Mouse (Mus musculus) right cerebral cortex, adult 2 months (tissue): ENCODE results near the gene Rpl18.

Experiments
- DNase-seq, 2 experiments: peaks; one replicate each; pipeline ENCODE4 v3.0.0; 2021 to 2022; ENCODE audit warnings: low spot score in 2 of 2

Rpl18 gene

DNA sequence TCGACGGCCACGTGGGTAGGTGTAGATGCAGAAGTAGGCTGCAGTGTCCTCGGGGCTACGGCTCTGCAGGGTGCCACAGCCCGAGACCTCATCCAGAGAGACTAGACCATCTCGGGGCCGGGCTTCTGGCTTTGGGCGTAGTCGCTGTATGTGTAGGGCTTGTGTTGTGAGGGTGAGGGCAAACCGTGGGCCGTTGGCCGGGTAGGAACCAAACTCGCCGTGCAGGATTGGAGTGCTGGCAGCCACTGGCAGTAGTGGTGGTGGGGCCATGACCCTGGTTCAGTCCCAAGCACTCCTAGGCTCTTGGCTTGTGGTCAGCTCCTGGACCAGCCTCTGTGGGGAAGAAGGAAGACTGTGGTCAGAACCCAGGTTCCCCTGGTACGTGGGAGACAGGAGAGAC lies 1.9 kb upstream of the Rpl18 start:
- DNase-seq: no peak

DNA sequence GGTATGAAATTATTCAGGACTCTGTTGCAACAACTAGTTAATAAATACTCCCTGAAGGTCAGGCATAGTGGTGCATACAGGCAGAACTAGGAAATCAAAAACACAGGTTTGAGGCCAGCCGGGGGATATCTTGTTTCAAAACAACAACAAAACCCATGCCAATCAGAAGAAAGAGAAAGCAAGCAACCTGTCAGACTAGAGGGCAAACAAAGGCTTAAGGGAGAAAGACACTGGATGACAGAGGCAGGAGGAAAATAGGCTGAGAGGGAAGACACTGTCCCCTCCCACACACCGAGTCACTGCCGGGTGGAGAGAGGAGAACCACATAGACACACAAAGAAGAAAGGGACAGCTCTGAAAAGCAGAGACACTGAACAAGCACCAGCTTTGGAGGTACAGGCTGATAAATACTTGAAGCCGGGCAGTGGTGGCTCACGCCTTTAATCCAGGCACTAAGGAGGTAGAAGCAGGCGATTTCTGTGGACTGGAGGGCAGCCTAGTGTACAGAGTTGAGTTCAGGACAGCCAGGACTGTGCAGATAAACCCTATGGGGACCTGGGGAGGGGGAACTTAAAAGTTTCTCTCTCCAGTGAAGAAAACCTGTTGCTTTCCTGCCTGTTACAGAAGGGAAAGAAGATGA lies 1.3 kb upstream of the Rpl18 start:
- DNase-seq: no peak

DNA sequence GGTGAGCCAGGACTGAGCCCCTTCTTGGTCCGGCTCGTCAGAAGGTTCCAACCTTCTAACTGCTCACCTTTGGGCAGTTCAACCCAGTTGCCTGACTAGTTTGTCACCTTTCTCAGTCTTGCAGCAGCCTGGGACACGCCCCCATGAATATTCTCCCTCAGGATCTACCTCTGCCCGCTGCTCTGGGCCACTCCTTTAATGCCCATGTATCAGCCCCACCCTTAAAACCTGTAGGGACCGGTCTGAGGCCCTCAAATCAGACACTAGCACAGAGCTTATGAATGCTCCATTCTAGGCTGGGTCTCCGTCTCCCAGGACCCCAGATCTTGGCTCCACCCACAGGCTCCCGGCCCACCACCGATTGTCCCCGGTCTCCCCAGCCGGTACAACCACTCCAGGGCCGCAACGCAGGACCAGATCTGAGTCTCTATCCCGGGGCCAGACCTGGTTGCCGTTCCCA lies 597 bp upstream of the Rpl18 start:
- no peak for DNase-seq

DNA sequence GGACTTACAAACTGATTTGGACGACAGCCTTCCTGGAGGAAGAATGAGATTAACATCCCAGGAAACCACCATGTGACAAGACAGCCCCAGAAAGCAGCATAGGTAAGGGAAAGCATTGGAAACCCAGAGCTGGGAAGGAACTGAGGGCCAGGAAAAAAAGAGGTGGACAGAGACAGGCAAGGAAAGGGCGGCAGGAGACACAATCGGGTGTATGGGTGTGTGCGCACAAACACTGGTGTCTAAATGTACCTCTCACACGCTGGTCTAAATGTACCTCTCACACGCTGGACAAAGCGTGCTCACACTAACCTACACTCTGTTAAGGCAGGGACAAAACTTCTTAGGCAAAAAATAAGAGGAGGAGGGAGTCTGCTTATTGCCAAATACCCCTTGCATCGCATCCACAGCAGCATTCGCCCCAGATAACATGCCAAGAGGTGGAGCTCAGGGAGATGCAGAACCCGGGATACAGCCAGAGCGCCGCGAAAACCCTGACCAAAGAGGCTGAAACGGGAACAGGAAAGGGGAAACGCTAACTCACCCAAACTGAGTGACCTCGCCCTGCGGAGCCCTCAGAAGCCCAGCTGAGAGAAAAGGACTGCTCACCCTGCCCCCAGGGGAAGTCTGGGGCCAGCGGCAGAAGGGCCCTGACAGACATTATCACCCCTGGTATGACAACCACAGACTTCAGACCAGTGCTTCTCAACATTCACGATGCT lies 643 bp downstream of the Rpl18 start:
- no peak for DNase-seq

DNA sequence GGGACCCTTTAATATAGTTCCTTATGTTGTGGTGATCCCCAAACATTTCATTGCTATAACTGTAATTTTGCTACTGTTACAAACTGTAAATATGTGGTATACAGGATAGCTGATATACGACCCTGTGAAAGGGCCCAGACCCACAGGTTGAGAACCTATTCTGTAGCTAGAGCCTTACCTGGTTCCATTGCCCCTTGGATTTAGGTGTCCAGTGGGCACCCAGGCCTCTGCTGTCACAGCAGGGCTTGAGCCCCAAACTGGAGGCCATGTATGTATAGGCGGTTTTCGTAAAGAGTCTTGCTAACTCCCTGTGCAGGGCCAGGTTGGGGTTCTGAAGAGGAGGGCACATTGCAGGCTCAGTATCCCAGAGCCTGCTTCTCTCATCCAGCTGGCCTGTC lies 1.2 kb downstream of the Rpl18 start:
- no peak for DNase-seq

DNA sequence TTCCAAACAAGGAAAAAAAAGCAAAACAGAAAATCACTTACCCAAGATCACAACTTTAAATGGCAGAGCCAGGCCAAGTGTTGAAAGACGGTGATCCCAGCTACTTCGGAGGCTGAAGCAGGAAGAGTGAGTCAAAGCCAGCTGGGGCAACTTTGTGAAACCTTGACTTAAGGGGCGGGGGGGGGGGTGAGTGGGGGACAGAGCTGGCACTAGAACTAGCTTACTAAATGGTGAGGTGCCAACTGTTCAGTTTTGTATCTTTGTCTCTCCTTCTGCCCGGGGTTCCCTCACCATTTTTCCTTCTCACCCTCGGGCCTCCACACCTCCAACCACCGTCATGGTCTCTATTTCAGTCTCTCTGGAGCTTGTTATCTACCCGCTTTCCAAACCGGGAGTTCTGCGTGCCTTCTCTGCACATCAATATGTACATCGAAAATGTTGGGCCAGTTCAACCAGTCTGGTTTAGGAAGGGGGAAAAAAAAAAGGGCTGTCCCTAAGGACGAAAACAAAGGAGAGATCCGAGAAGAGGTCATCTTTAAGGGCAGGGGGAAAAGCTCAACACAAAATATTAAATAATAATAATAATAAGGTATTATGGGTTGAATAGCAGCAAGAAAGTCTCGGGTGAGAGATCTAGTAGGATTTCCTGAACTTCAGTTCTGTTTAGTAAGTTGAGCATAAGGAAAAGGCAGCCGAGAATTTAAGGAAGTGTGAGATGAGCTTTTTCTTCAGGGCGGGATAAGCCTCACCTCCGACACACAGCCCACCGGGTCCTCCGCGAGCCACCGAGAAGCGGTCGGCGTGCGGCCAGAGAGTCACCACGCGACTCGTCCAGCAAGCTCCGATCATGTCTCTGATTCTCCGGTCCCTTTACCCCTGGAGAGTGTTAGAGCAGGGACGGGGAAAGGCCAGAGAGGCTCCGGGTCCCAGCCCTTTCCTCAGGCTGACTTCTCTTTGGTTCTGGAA lies 2.0 kb downstream of the Rpl18 start:
- no peak for DNase-seq

DNA sequence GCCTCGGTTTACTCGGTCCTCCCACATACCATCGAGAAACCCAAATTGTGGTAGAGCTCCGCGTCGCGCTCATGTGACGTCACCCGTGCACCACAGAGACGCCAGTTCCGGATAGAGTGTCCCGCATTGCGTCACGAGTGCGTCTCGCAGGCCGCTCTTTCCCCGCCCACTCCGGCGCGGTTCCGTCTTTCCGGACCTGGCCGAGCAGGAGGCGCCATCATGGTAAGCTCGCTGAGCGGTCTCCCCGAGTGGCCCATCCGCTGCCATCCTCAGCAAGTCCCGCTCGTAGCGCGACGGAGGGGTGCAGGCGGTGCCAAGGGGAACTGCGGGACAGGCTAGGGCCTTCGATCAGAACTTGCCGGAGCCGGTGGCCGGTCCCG lies 2.7 kb downstream of the Rpl18 start, which contains the start of gene Sphk2:
Sphk2 (minus strand) TSS at position 85 of the 380 bp plus-strand sequence.
- peak; percentile 99 to 100 for DNase-seq

DNA sequence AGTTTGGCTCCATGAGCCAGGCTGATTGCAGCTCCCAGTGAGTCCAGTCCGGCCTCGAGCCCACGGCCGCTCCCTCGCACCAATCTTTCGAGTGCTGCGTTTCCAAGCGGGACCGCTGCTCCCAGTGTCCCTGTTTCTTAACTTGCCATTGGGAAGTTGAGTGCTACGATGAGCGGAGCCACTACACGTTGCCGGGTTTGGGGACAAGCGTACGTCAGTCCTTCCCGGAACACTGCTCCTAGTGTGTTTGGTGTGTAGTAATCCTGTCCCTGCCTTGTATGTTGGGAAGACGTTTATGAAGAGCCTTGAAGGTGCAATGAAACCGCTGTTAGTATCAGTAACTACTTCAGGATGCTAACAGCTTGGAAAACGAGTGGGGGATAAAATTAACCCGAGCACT lies 3.1 kb downstream of the Rpl18 start:
- no peak for DNase-seq

DNA sequence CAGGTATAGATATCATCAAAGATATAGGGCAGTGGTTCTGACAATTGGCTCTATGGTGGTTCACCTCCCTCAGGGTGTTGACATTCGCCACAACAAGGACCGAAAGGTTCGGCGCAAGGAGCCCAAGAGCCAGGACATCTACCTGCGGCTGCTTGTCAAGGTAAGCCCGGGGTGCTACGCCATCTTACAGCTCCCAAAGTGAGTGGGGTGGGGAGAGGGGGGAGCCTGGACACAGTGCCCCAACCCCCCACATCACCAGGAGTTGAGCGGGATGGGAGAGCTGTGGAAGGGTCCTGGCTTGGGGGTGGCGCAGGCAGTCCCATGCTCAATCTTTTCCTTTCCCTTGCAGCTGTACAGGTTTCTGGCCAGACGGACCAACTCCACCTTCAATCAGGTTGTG lies 3.9 kb downstream of the Rpl18 start:
- DNase-seq: no peak

DNA sequence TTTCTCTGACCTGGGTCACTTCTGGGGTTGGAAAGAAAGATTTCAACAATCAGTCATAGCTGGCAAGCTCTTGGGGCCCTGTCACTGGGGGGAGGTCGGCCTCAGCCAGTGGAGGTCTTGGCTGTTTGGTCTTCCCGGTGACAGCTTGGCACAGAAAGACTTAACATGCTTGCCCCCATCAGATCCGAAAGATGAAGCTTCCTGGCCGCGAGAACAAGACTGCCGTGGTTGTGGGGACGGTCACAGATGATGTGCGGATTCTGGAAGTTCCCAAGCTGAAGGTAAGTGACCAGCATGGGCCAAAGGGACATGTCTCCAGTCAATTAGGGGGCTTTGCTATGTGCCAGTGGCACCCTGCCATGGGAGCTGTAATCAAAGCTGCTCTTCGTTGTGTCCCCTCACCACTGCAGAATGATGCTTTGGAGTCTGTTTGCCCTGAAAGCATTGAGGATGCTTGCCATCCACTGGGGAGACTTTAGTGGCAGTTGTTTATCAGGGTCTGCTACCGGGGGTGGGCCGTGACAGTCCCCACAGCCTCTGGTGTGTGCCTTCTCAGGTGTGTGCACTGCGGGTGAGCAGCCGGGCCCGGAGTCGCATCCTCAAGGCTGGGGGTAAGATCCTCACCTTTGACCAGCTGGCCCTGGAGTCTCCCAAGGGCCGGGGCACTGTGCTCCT lies 4.6 kb downstream of the Rpl18 start:
- DNase-seq: no peak

DNA sequence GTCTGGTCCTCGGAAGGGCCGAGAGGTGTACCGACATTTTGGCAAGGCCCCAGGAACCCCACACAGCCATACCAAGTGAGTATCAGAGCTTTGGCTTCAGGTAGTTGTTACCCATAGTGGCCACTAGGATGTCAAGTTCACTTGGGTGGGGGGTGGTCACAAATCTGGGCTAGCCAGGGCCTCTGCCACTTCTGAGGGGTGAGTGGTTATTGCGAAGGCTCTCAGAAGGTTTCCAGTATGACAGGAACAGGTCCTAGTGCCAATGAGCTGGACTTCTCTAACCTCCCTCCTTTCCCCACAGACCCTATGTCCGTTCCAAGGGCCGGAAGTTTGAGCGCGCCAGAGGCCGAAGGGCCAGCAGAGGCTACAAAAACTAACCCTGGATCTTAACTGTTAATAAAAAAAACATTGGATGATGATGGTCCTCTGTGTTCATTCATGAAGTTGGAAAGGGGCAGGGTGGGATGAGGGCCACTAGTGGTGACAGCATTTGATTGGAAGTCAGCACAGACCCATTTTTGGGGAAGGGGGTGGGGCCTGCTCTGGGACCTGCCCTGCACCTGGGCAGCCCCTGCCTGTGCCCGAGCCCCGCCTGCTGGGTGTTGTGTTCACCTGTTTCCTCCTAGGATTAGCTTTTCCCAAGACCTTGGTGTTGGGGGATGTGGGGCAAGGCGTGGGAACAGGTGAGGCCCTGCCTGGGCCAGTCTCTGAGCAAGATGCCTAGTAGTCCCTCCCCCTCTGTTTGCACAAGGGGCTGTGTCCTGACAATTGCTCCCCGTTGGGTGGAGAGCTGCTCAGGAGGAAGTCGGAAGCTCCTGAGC lies 5.4 kb downstream of the Rpl18 start, which contains the start of gene Fam83e:
Fam83e (plus strand) TSS at position 800 of the 821 bp plus-strand sequence.
- DNase-seq: no peak

DNA sequence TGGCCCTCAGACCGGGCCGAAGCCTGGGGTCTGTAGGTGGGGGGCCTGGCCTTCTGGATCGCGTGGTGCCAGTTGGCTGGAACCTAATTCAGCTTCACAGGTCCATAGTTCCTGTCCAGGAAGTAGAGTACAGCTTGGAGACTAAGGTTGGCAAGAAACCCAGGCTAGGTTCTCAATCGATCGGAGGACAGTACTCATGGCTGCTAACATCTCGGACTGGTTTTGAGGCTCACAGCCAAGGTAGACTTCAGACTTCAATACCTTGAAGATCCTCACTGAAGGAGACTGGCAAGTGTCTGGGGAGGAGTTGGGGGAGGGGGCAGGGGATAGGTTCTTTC lies 5.9 kb downstream of the Rpl18 start:
- no peak for DNase-seq

DNA sequence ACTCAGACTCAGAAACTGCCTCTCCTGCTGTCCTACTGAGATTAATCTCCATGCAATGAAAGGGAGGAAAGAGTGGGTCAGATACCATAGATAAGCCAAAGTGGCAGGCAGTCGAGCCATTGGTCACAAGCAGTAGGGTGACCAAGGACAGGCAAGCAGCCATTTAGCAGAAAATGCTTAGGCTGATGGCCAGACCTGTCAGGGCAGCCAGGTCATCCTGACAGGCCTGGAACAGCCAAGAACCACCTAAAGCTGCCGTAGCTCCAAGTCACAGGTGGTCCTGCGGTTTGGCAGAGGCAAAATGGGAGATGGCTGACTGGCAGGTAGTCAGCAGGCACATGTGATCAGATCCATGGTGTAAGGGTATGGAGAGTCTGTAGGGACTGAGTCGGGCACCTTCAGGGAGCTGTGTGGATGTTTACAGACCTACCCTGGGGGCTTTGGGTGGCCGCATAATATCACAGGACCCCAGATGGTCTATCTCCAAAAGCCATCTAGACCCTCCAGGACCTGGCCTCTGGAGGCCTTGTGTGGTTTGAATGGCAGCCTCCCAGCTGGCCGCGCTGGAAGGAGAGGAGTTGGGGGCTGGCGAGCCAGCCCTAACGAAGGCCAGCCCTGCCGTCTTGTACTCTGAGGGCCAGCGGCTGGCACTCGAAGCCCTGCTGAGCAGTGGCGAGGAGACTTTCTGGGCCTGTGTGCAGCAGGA lies 6.5 kb downstream of the Rpl18 start:
- DNase-seq: no peak

DNA sequence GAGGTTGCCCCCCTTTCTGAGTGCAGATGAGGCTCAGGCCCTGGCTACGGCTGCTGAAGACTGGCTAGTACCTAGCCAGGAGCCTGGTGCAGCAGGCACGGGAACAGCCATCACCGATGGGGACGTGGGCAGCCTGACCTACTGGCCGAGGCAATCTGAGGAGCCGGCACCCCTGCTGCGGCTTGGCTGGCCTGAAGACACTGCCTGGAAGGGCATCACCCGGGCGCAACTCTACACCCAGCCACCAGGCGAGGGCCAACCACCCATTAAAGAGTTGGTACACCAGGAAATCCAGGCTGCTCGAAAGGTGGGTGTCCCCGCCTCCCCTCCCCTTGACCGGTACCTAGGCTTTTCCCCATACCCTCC lies 7.1 kb downstream of the Rpl18 start:
- DNase-seq: no peak

DNA sequence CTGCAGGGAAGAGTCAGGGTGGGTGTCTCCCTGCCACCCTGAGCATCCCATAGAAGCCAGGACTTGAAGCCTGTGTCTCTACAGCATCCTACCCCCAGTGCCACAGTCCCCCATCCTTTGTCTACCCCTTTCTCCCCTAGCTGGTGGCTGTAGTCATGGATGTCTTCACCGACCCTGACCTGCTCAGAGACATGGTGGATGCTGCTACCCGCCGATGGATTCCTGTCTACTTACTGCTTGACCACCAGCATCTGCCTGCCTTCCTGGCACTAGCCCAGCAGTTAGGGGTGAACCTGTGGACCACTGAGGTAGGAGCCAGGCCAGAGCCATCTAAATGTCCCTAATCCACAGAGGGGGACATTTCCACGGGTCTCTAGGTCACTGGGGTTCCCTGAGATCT lies 8.0 kb downstream of the Rpl18 start:
- no peak for DNase-seq

DNA sequence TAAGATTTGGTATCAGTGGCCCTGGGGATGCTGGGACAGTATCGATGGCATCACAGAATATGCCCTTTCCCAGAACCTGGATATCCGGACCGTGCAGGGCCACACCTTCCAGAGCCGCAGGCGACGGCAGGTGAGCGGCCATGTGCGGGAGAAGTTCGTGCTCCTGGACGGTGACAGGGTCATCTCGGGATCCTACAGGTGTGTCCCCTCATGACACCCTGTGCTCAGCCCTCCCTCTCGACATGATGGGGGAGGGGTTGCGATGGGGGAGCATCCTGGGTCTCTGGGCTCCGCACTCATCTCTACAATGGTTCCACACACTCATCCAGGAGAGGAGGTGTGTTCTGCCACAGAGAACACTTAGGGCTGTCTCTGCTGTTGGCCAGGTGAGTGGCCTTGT lies 8.5 kb downstream of the Rpl18 start:
- no peak for DNase-seq

DNA sequence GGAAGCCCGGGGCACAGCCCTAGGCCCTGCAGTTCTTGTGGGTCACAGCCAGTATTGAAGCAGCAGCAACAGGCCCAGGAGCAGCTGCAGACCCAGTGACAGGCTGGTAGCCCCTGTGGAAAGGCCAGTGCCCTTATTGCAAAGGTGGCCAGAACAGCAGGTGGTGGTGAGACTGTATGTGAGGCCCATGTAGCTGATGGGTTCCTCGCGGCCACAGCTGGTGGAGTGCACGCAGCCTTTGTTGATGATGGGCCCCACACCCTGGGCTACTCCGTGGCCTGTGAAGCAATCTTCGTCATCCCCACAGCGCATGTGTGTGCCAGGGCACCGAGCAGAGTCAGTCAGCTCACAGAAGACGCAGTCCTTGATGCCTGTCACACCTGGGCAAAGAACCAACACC lies 9.9 kb downstream of the Rpl18 start:
- DNase-seq: no peak

DNA sequence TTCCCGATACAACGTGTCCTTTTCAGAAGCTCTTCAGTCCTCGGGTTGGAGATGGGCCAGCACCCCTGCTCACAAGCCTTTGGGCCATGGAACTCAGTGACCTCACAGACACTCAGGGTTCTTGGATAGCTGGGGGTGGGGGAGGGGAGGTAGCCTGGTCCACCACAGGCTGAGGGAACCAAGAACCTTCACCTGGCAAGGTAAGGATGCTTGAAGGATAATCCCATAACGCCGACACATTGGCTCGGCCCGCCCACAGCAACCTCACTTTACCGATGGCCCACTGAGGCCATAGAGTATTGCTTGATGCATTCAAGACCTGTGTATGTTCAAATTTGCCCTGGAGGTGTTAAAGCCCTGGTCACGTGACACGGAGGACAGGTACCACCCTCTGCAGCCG lies 10.5 kb downstream of the Rpl18 start, which contains the start of gene Spaca4:
Spaca4 (minus strand) TSS at position 101 of the 400 bp plus-strand sequence.
- no peak for DNase-seq

DNA sequence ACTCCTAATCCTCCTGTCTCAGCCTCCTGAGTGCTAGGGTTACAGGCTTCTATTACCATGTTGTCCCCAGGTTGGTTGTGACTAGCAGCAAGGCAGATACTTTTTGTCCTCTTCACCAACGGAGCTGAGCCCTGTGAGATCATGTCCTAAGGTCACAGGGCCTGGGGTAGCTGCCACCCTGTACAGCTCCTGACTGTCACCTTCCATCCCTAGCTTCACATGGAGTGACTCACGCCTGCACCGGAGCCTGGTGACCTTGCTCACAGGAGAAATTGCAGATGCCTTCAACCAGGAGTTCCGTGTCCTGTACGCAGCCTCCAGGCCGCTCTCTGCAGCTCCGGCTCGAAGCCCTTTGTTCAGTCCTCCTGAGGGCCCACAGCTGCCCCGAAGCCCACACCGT lies 11.2 kb downstream of the Rpl18 start:
- no peak for DNase-seq

DNA sequence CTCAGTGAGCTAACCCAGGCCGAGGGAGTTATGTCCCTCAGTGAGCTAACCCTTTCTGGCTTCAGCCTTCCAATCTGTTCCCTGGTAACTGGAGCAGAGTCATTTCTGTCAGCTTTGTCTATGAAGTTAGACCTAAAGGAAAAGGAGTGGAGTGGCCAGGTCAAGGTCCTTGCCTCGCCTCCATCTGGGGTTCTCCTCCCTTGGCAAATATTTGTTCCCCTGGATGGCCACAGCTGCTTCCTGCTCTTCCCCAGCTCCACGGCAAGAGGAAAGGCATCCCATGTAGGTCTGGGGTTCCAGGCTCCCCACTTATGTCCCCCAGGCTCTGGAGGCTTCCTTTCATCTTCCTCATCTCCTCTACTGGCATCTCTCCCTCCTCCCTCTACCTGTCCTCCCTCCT lies 12.4 kb downstream of the Rpl18 start:
- no peak for DNase-seq
